Mouse (Mus musculus): ENCODE measurements at regions not wholly inside any gene's neighbourhood (a gene's known extent, or its start where the extent isn't known, plus 50 kb on each side); places are given as distances from the start of the nearest gene placed in this dataset.

DNA sequence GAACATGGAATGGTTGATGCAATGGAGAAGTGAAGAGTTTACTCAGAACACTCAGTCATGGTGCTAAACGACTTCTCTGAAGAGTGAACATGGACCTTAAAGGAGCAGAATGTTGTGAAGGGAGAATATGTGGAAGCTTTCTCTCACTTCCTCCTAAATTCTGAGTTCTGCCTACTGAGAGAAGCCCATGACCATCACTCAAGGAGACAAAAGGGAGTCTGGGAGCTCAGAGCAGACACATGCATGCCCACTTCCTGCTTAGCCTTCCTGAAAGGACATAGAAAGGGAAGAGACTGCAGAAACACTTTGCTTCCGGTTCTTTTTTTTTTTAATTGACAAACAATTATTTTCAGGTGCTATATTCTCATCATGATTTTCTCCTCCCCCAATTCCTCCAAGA, 166.1 kb upstream of the Prkcq start:
- 61% methylated on average over 2 of the region's 2 CpGs for WGBS
- H3K4me2 ChIP-seq = no peak overlapping the region
- no peak for ATAC-seq (replicated peaks; ENCODE audit: insufficient number of reproducible peaks, insufficient read depth, low FRiP score, low read depth)
- H3K36me3 ChIP-seq = no peaks in the 10 kb centered on the region
- no peak overlapping the region for H3K27ac ChIP-seq
- H3K9me3 ChIP-seq (replicated peaks) = no peaks in the 10 kb centered on the region; the same call in 1 of the 2 replicates
- no peaks in the 10 kb centered on the region for H3K4me1 ChIP-seq (replicated peaks)
- H3K9ac ChIP-seq = no peak overlapping the region
- H3K4me3 ChIP-seq = no peak overlapping the region
- no peaks in the 10 kb centered on the region for H3K27me3 ChIP-seq

DNA sequence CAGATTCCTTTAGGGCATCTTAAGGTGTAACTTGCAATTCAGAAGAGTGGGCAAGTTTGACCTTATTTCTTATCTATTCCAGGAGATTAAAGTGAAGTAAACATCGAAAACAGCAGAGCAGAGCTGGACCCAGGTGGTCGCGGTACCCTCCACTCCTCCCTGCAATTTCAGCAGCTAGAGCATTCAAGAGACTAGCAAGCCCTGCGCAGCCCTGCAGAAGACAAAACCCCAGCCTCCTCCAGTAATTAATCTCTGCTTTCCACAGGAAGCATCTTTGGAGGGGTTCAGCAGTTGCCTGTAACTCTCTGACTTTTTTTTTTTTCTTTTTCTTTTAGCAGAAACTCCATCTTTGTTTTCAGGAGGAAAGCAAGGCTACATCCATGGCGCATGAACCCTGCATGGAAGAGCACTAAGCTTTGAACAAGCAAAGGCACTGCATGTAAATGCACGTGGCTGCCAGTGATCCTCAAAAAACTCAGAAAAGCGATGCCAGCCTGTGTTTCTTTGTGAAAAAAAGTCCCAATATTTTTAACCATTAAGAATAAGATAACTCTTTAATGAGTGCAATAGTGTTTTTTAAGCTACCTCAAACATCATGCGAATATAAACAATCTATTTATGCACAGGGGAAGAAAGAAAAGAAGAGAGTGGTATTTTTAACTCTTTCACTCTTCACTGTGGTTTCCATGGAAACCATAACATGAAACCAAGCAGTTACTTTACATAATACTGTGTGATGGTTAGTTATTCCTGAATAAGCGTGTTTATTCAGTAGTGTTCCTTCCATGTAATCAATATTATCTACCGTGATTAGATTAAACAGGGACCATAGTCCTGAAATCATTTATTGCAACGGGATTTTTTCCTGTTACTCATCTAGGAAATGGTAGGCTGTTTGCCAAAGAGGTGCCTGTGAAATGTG, 160.6 kb upstream of the Prkcq start:
- Histone ChIP-seq H3K4me2 (no peak overlapping the region), H3K27ac (no peak overlapping the region), H3K4me1 (replicated peaks) (no peaks in the 10 kb centered on the region), H3K4me3 (no peak overlapping the region), H3K9ac (no peak overlapping the region), H3K27me3 (no peaks in the 10 kb centered on the region), H3K36me3 (no peaks in the 10 kb centered on the region), H3K9me3 (replicated peaks) (no peaks in the 10 kb centered on the region; the same call in 1 of the 2 replicates)
- no peak for ATAC-seq (replicated peaks; ENCODE audit: insufficient number of reproducible peaks, insufficient read depth, low FRiP score, low read depth)
- 68% methylated on average over 11 of the region's 11 CpGs for WGBS

DNA sequence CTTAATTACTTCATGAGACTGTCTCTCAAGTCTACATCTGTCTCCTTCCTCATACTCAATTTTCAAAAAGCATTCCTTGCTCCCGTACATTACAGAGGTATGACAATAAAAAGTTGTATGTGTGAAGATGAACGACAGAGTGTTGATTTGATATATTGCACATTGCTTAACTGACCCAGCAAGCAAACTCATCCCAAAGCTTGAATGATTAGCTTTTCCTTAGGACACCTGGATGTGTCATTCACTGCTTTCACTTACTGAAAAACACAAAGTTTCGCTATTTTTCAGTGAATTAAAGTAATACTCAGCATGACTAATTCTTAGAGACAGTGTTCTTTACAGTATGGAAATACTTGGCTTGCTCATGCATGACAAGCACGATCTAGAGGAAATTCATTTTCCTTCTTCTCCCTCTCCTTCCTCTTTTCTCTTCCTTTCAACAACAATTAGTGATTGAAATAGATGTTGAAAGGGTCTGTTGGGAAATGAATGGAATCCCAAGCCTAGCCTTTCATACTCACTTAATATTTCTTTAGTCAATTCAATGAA, 159.5 kb upstream of the Prkcq start:
- Histone ChIP-seq H3K4me1 (replicated peaks) (no peaks in the 10 kb centered on the region), H3K4me2 (no peak overlapping the region), H3K27ac (no peak overlapping the region), H3K9ac (no peak overlapping the region), H3K4me3 (no peak overlapping the region), H3K36me3 (no peaks in the 10 kb centered on the region), H3K27me3 (no peaks in the 10 kb centered on the region), H3K9me3 (replicated peaks) (no peaks in the 10 kb centered on the region; the same call in 1 of the 2 replicates)
- 72% methylated on average over 4 of the region's 4 CpGs for WGBS
- ATAC-seq (replicated peaks; ENCODE audit: insufficient number of reproducible peaks, insufficient read depth, low FRiP score, low read depth) = no peak

DNA sequence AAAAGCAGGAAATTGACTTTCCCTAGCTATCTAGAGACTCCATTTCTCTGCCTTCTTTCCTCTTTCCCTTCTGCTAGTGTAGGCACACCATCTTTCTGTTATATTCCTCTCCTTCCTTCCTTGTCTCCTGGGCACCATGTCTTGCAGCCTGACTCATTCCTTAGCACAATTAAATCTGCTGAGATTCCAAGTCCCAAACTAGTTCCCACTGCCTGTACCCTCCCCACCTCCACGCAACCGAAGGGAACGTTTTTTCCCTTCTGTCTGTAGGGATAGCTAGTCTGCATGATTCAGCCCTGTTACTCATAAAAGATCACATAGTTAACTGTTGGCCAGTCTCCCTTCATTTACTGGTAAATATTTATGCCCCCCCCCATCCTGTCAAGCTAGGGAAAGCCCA, 158.8 kb upstream of the Prkcq start:
- Histone ChIP-seq H3K9ac (no peak overlapping the region), H3K27ac (no peak overlapping the region), H3K4me1 (replicated peaks) (no peaks in the 10 kb centered on the region), H3K27me3 (no peaks in the 10 kb centered on the region), H3K9me3 (replicated peaks) (no peaks in the 10 kb centered on the region; the same call in 1 of the 2 replicates), H3K4me3 (no peak overlapping the region), H3K4me2 (no peak overlapping the region), H3K36me3 (no peaks in the 10 kb centered on the region)
- no peak for ATAC-seq (replicated peaks; ENCODE audit: insufficient number of reproducible peaks, insufficient read depth, low FRiP score, low read depth)
- WGBS = 79% methylated on average over 3 of the region's 3 CpGs

DNA sequence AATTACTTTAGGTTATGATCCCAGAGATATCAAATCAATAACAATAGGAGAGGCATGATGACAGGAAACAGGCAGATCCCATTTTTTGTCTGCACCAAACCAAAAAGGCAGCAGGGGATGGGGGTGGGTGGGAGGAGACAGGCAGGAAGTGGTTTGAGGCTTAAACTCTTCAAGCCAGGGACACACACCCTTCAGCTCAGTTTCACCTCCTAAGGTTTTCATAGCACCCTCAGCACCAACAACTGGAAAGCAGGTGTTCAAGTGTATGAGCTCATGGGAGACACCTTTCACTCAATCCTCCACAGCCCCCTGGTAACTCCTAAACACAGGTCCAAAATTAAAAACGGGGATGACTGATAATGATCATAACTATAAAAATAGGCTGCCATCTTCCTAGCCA, 155.5 kb upstream of the Prkcq start:
- 51% methylated on average over 1 of the region's 1 CpGs for WGBS
- no peak overlapping the region for H3K4me3 ChIP-seq
- ATAC-seq (replicated peaks; ENCODE audit: insufficient number of reproducible peaks, insufficient read depth, low FRiP score, low read depth) = no peak

DNA sequence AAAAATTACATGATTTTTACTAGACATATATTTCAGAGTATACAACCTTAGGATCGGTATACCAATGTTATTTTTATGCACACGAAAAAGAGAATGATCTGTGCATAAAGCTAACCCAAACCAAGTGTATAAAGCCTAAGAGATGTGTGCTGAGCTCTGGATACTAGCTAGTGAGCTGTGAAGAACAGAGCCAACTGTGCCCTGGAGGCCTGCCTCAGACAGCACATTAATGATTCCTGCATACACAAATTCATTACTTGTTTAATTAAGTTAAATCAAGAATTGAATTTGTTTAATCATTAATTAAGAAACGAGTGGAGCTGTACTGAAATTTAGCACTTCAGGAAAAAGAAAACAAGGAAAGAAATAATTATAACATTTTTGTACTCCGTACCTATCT, 139.0 kb upstream of the Prkcq start:
- Histone ChIP-seq H3K27me3 (no peaks in the 10 kb centered on the region), H3K4me3 (no peak overlapping the region), H3K36me3 (no peaks in the 10 kb centered on the region), H3K4me1 (replicated peaks) (no peaks in the 10 kb centered on the region), H3K9ac (no peak overlapping the region), H3K4me2 (no peak overlapping the region), H3K27ac (no peak overlapping the region), H3K9me3 (replicated peaks) (no peaks in the 10 kb centered on the region)
- no peak for ATAC-seq (replicated peaks; ENCODE audit: insufficient number of reproducible peaks, insufficient read depth, low FRiP score, low read depth)
- 70% methylated on average over 4 of the region's 4 CpGs for WGBS

More for the DNA sequence above, 155.5 kb upstream of the Prkcq start:
- Histone ChIP-seq H3K27ac (no peak overlapping the region), H3K27me3 (no peaks in the 10 kb centered on the region), H3K9ac (no peak overlapping the region), H3K9me3 (replicated peaks) (no peaks in the 10 kb centered on the region), H3K4me1 (replicated peaks) (no peaks in the 10 kb centered on the region), H3K4me2 (no peak overlapping the region), H3K36me3 (no peaks in the 10 kb centered on the region)

DNA sequence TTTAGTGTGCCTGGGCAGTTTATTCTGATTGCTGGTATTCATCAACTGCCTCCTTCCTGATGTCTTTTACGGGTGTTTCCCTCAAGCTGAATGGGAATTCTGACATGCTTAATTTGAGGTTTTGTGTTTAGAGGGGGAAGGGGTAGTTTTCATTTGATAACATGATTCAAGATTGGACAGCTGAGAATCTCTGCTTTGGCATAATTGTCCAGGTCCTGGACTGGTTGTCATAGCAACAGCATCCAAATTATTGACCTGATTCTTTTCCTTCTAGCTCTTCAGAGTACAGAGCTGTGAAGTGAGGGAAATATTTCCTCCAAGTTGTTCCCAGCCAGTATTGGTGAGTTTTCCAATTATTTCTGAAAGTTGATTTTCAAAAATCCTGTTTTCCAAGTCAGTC, 137.7 kb upstream of the Prkcq start:
- no peaks in the 10 kb centered on the region for H3K4me1 ChIP-seq (replicated peaks)
- ATAC-seq (replicated peaks; ENCODE audit: insufficient number of reproducible peaks, insufficient read depth, low FRiP score, low read depth) = no peak
- WGBS = 73% methylated on average over 1 of the region's 1 CpGs

DNA sequence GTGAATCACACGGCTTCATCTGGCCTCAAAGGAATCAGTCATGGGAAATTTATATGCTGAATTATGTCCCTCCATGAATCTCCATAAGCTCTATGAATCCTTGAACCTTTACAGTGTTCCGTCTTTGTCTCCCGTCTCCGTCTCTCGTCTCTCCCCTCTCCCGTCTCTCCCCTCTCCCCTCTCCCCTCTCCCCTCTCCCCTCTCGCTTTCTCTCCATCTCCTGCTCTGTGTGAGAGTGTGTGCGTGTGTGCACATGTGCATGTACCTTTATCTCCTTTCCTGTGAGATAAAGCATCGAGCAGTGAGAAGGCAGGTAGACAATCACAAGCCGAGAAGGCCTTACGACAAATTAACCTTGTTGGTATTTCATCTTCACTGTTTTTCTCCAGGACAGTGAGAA, 134.6 kb upstream of the Prkcq start:
- ATAC-seq (replicated peaks; ENCODE audit: insufficient number of reproducible peaks, insufficient read depth, low FRiP score, low read depth) = no peak
- 65% methylated on average over 11 of the region's 11 CpGs for WGBS
- Histone ChIP-seq H3K4me2 (no peak overlapping the region), H3K4me1 (replicated peaks) (no peaks in the 10 kb centered on the region), H3K27ac (no peak overlapping the region), H3K4me3 (no peak overlapping the region), H3K27me3 (no peaks in the 10 kb centered on the region), H3K9ac (no peak overlapping the region), H3K36me3 (no peaks in the 10 kb centered on the region), H3K9me3 (replicated peaks) (no peaks in the 10 kb centered on the region)

More for the DNA sequence above, 137.7 kb upstream of the Prkcq start:
- no peak overlapping the region for H3K4me3 ChIP-seq
- H3K27ac ChIP-seq = no peak overlapping the region
- H3K9me3 ChIP-seq (replicated peaks) = no peaks in the 10 kb centered on the region
- H3K9ac ChIP-seq = no peak overlapping the region
- no peak overlapping the region for H3K4me2 ChIP-seq
- H3K36me3 ChIP-seq = no peaks in the 10 kb centered on the region
- H3K27me3 ChIP-seq = no peaks in the 10 kb centered on the region

DNA sequence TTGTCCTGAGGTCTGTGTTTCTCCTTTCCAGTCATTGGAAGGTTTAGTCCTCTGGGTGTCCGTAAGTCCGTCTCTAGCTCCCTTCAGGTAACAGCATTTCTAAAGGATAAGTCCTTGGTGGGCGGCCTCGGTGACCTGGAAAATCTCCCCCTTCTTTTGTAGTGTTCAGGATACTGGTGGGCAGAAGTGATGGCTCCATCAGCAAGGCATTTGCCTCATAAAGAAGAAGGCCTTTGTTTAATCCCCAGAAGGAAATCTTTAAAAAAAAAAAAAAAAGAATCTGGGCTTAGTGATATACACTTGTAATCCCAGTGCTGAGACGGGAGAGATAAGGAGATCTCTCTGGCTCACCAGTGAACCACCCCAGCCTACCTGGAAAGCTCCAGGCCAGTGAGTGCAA, 133.5 kb upstream of the Prkcq start:
- Histone ChIP-seq H3K4me1 (replicated peaks) (no peaks in the 10 kb centered on the region), H3K36me3 (no peaks in the 10 kb centered on the region), H3K27ac (no peak overlapping the region), H3K27me3 (no peaks in the 10 kb centered on the region), H3K9ac (no peak overlapping the region), H3K4me3 (no peak overlapping the region), H3K9me3 (replicated peaks) (no peaks in the 10 kb centered on the region), H3K4me2 (no peak overlapping the region)
- ATAC-seq (replicated peaks; ENCODE audit: insufficient number of reproducible peaks, insufficient read depth, low FRiP score, low read depth) = no peak
- 85% methylated on average over 5 of the region's 5 CpGs for WGBS

DNA sequence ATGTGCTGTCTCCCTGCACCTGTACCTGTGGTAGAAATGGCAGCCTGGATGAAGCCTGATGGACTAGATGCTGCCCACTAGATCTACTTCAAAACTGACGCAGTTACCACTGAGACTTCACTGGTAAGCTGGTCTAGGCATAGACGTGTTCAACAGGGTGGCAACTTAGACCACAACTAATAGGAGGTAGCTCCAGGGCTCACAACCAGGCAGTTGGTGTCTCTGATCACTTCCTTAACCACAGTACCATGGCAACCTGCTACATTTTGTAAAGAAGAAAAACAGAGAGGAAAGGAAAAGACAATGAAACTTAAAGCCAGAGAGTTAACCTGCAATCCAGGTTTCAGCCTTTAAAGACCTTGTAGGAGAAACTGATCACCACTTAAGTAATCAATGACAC, 131.9 kb upstream of the Prkcq start:
- WGBS = 76% methylated on average over 2 of the region's 2 CpGs
- no peaks in the 10 kb centered on the region for H3K36me3 ChIP-seq
- no peak for ATAC-seq (replicated peaks; ENCODE audit: insufficient number of reproducible peaks, insufficient read depth, low FRiP score, low read depth)
- no peak overlapping the region for H3K4me3 ChIP-seq
- H3K27ac ChIP-seq = no peak overlapping the region
- no peaks in the 10 kb centered on the region for H3K27me3 ChIP-seq
- no peak overlapping the region for H3K4me2 ChIP-seq
- H3K9ac ChIP-seq = no peak overlapping the region
- H3K4me1 ChIP-seq (replicated peaks) = no peaks in the 10 kb centered on the region
- no peaks in the 10 kb centered on the region for H3K9me3 ChIP-seq (replicated peaks)

DNA sequence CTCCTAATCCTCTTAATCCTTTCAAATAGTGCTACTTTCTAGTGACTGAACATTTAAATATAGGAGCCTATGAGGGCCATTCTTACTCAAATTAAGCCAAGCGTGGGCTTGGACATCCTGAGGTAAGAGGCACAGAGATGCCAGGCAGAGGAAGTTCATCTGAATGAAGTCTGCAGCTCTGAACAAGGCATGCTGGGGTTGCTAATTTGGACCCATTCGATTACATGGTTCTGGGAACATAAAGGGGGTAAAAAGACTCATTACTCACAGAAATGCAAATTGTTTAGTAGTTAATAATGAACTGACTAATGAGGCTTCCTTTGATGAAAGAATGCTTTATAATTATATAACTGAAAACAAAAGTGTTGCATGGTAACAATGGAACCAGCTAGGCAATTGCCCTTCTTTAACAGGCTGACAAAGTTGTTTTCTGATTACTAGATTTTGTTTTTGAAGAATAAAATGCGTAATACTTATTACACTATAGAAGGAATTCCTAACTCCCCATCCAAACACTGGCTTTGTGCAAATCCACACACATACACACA, 127.1 kb upstream of the Prkcq start:
- Histone ChIP-seq H3K9ac (no peak overlapping the region), H3K27me3 (no peaks in the 10 kb centered on the region), H3K4me1 (replicated peaks) (no peaks in the 10 kb centered on the region), H3K9me3 (replicated peaks) (no peaks in the 10 kb centered on the region), H3K27ac (no peak overlapping the region), H3K36me3 (no peaks in the 10 kb centered on the region), H3K4me3 (no peak overlapping the region), H3K4me2 (no peak overlapping the region)
- 79% methylated on average over 3 of the region's 3 CpGs for WGBS
- ATAC-seq (replicated peaks; ENCODE audit: insufficient number of reproducible peaks, insufficient read depth, low FRiP score, low read depth) = no peak

Measured in heart, embryonic 15.5 days (tissue).